Mouse (Mus musculus): ENCODE measurements around the gene Cdh12.
A peak's percentile ranks its signal among the peaks of the same experiment; 100 is the strongest.
"Not testable (repeated sequence)": the region's sequence is repeated elsewhere in the genome, so short reads cannot be mapped to it uniquely, and the experiment has no call there.

The Cdh12 gene

GRCm38 (mm10) chr15:21109009-21109841 lies 660.2 kb downstream of the Cdh12 start:
- DNase-seq (ENCODE audit: low spot score in 2 of 2), result no peak

GRCm38 (mm10) chr15:21109889-21110500 lies 660.9 kb downstream of the Cdh12 start:
- no peak for DNase-seq (ENCODE audit: low spot score in 2 of 2)

- DNase-seq (ENCODE audit: low spot score in 2 of 2), result peak in 1 of 2 experiments; percentile 16
Measured at GRCm38 (mm10) chr15:21110874-21111603, 662.0 kb downstream of the Cdh12 start.

GRCm38 (mm10) chr15:21114775-21115174 lies 665.7 kb downstream of the Cdh12 start:
- not testable (repeated sequence) for DNase-seq (ENCODE audit: low spot score in 2 of 2)

GRCm38 (mm10) chr15:21130660-21131059 lies 681.6 kb downstream of the Cdh12 start:
- no peak for DNase-seq (ENCODE audit: low spot score in 2 of 2)

- DNase-seq (ENCODE audit: low spot score in 2 of 2), result no peak
Measured at GRCm38 (mm10) chr15:21132999-21133398, 683.9 kb downstream of the Cdh12 start.

GRCm38 (mm10) chr15:21146896-21147295 lies 697.8 kb downstream of the Cdh12 start:
- no peak for DNase-seq (ENCODE audit: low spot score in 2 of 2)

- DNase-seq (ENCODE audit: low spot score in 2 of 2), result no peak
Measured at GRCm38 (mm10) chr15:21153602-21154001, 704.5 kb downstream of the Cdh12 start.

GRCm38 (mm10) chr15:21179727-21180126 lies 730.7 kb downstream of the Cdh12 start:
- no peak for DNase-seq (ENCODE audit: low spot score in 2 of 2)

GRCm38 (mm10) chr15:21180191-21180590 lies 731.1 kb downstream of the Cdh12 start:
- no peak for DNase-seq (ENCODE audit: low spot score in 2 of 2)

GRCm38 (mm10) chr15:21185799-21186198 lies 736.7 kb downstream of the Cdh12 start:
- DNase-seq (ENCODE audit: low spot score in 2 of 2), result no peak

GRCm38 (mm10) chr15:21210089-21210488 lies 761.0 kb downstream of the Cdh12 start:
- not testable (repeated sequence) for DNase-seq (ENCODE audit: low spot score in 2 of 2)

GRCm38 (mm10) chr15:21223006-21223405 lies 773.9 kb downstream of the Cdh12 start:
- no peak for DNase-seq (ENCODE audit: low spot score in 2 of 2)

- DNase-seq (ENCODE audit: low spot score in 2 of 2), result no peak
Measured at GRCm38 (mm10) chr15:21261318-21261717, 812.3 kb downstream of the Cdh12 start.

GRCm38 (mm10) chr15:21269856-21270255 lies 820.8 kb downstream of the Cdh12 start:
- DNase-seq (ENCODE audit: low spot score in 2 of 2), result no peak

- DNase-seq (ENCODE audit: low spot score in 2 of 2), result no peak
Measured at GRCm38 (mm10) chr15:21297051-21297450, 848.0 kb downstream of the Cdh12 start.

GRCm38 (mm10) chr15:21315457-21315856 lies 866.4 kb downstream of the Cdh12 start:
- DNase-seq (ENCODE audit: low spot score in 2 of 2), result no peak

GRCm38 (mm10) chr15:21343853-21344252 lies 894.8 kb downstream of the Cdh12 start:
- DNase-seq (ENCODE audit: low spot score in 2 of 2), result no peak

GRCm38 (mm10) chr15:21344323-21344722 lies 895.3 kb downstream of the Cdh12 start:
- DNase-seq (ENCODE audit: low spot score in 2 of 2), result no peak

- no peak for DNase-seq (ENCODE audit: low spot score in 2 of 2)
Measured at GRCm38 (mm10) chr15:21344749-21345148, 895.7 kb downstream of the Cdh12 start.

GRCm38 (mm10) chr15:21355356-21356101 lies 906.5 kb downstream of the Cdh12 start:
- no peak for DNase-seq (ENCODE audit: low spot score in 2 of 2)

- DNase-seq (ENCODE audit: low spot score in 2 of 2), result no peak
Measured at GRCm38 (mm10) chr15:21366366-21366765, 917.3 kb downstream of the Cdh12 start.
